Mouse (Mus musculus): ENCODE results near the gene Vma21. TPM values are rescaled to one million over a fixed set of nuclear protein-coding genes. Genes with fewer than 3 reads are reported as not detected.

Gene Vma21
- total RNA-seq (2014; rRNA removed) (15.0 and 26.1 TPM in 2 replicates), polyA plus RNA-seq (2015; fragmentation: Nextera tagmentation; extraction: Ambion mirVana) (71.1 and 73.2 TPM in 2 replicates)

DNA sequence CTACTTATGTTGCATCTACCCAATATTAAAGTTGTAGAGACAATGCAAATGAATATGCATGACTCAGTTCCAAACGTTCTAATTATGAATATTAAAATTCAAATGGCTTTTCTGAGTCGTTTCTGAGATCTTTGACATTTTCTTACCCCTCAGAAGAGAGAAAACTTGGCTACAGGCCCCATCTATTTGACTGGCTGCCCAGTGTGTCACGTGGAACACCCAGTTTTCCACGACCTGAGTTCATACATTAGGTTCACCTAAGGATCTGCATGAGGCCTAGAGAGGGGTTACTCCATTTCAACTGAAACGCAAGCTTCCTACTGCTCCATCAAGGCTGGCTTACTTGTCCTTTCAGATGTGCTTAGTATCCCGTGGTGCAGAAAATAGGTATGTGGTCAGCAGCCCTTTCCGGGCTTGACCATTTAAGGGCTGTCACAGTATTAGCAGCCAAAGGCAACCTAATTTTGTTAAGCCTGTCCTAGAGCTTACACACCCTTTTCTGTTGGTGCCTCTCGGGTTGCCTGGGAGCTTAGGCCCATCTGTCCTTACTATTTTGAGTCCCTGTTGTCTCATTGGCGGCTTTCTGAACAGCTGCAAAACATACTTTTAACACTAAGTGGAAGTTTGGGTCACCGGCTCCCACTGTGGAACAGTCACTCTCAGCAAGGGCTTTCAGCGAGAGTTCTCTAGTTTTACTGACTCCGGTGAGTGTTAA lies at the start of gene Vma21:
Vma21 (plus strand) TSS at position 294 of the 715 bp plus-strand sequence.
- Histone ChIP-seq H3K4me3 (ENCODE audit: low read length) (peak within 1 kb of the TSS; percentile 63), H3K9me3 (ENCODE audit: low read length) (no peaks in the 10 kb centered on the region), H3K4me2 (ENCODE audit: low read depth, low read length) (peak within 1 kb of the TSS; percentile 55), H3K27ac (peak within 1 kb of the TSS; percentile 81), H3K4me1 (ENCODE audit: insufficient read depth, low read length) (no peaks in the 10 kb centered on the region), H3K36me3 (ENCODE audit: insufficient read depth, low read length) (no peaks in the 10 kb centered on the region), H3K9ac (replicated peaks; ENCODE audit: low read length) (peak within 1 kb of the TSS; percentile 61), H3K27me3 (ENCODE audit: insufficient read depth, low read length) (no peaks in the 10 kb centered on the region)
- peak; percentile 13 for DNase-seq (ENCODE audit: low spot score)
- ATAC-seq: peak; percentile 38
- no peak for TF ChIP-seq CTCF (IDR thresholded peaks at IDR 0.05; ENCODE audit: low read depth)
- WGBS: 35% methylated on average over 12 of the region's 12 CpGs

DNA sequence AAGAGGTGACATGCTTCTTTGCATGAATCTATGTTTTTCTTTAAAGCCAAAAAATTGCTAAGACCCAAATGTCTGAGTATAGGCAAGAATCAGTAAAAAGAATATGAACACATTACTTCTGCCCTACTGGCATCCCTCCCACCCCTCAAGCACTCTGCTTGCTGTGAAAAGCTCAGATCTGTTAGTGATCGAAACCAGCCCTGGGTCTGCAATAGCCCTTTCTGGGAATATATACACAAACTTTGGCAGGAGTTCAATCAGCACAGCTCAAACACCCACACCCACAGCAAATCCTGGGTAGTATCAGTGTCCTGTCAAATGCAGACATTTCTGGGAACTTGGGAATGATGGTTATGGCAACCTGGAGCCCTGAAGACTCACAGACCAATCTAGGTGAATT lies 47.8 kb upstream of the Vma21 start:
- WGBS: 71% methylated on average over 1 of the region's 1 CpGs

GRCm38 (mm10) chrX:71791106-71791505 lies 24.6 kb upstream of the Vma21 start:
- Histone ChIP-seq H3K9me3 (ENCODE audit: low read length) (no peaks in the 10 kb centered on the region), H3K27ac (no peak overlapping the region), H3K4me1 (ENCODE audit: insufficient read depth, low read length) (no peaks in the 10 kb centered on the region), H3K9ac (replicated peaks; ENCODE audit: low read length) (no peak overlapping the region), H3K36me3 (ENCODE audit: insufficient read depth, low read length) (no peaks in the 10 kb centered on the region), H3K4me2 (ENCODE audit: low read depth, low read length) (no peak overlapping the region), H3K4me3 (ENCODE audit: low read length) (no peak overlapping the region), H3K27me3 (ENCODE audit: insufficient read depth, low read length) (no peaks in the 10 kb centered on the region)
- TF ChIP-seq CTCF (IDR thresholded peaks at IDR 0.05; ENCODE audit: low read depth): peak; percentile 39; the same call in 1 of the 2 replicates
- ATAC-seq: no peak
- 23% methylated on average over 4 of the region's 4 CpGs for WGBS
- DNase-seq (ENCODE audit: low spot score): peak; percentile 2

More for the DNA sequence above, 47.8 kb upstream of the Vma21 start:
- ATAC-seq: no peak
- Histone ChIP-seq H3K27me3 (ENCODE audit: insufficient read depth, low read length) (no peaks in the 10 kb centered on the region), H3K4me2 (ENCODE audit: low read depth, low read length) (no peak overlapping the region), H3K4me1 (ENCODE audit: insufficient read depth, low read length) (no peaks in the 10 kb centered on the region), H3K36me3 (ENCODE audit: insufficient read depth, low read length) (no peaks in the 10 kb centered on the region), H3K4me3 (ENCODE audit: low read length) (no peak overlapping the region), H3K9ac (replicated peaks; ENCODE audit: low read length) (no peak overlapping the region), H3K9me3 (ENCODE audit: low read length) (no peaks in the 10 kb centered on the region), H3K27ac (no peak overlapping the region)
- no peak for TF ChIP-seq CTCF (IDR thresholded peaks at IDR 0.05; ENCODE audit: low read depth)
- no peak for DNase-seq (ENCODE audit: low spot score)

DNA sequence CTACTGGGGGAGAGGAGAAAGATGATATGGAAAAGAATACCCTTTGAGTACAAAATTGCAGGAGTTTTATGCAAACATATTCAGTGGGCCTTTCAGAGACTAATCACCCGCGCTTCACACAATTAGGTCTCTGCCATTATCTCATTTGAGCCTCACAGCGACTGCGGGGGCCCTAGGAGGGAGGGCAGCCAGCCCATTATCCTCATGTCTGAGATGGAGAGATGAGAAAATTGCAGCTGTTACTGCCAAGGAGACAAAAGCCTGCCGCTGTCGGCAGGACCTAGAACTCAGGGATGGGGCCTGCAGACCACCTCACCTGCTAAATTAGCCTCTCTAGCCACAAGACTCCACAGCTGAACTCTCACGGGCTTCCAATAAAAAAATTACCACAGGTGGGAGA lies 18.0 kb upstream of the Vma21 start:
- no peak overlapping the region for H3K4me2 ChIP-seq (ENCODE audit: low read depth, low read length)
- TF ChIP-seq CTCF (IDR thresholded peaks at IDR 0.05; ENCODE audit: low read depth): no peak
- ATAC-seq (no peak), DNase-seq (ENCODE audit: low spot score) (no peak)
- 38% methylated on average over 7 of the region's 7 CpGs for WGBS
- H3K27ac ChIP-seq: no peak overlapping the region
- H3K27me3 ChIP-seq (ENCODE audit: insufficient read depth, low read length): no peaks in the 10 kb centered on the region
- no peak overlapping the region for H3K9ac ChIP-seq (replicated peaks; ENCODE audit: low read length)
- H3K4me1 ChIP-seq (ENCODE audit: insufficient read depth, low read length): no peaks in the 10 kb centered on the region
- H3K4me3 ChIP-seq (ENCODE audit: low read length): no peak overlapping the region
- H3K36me3 ChIP-seq (ENCODE audit: insufficient read depth, low read length): no peaks in the 10 kb centered on the region
- no peaks in the 10 kb centered on the region for H3K9me3 ChIP-seq (ENCODE audit: low read length)

GRCm38 (mm10) chrX:71798883-71799282 lies 16.8 kb upstream of the Vma21 start:
- H3K4me1 ChIP-seq (ENCODE audit: insufficient read depth, low read length): no peaks in the 10 kb centered on the region
- WGBS: 62% methylated on average over 5 of the region's 5 CpGs
- TF ChIP-seq CTCF (IDR thresholded peaks at IDR 0.05; ENCODE audit: low read depth): no peak
- H3K4me2 ChIP-seq (ENCODE audit: low read depth, low read length): no peak overlapping the region
- no peak overlapping the region for H3K27ac ChIP-seq
- DNase-seq (ENCODE audit: low spot score) (no peak), ATAC-seq (no peak)
- H3K9me3 ChIP-seq (ENCODE audit: low read length): no peaks in the 10 kb centered on the region
- H3K27me3 ChIP-seq (ENCODE audit: insufficient read depth, low read length): no peaks in the 10 kb centered on the region
- H3K9ac ChIP-seq (replicated peaks; ENCODE audit: low read length): no peak overlapping the region
- no peaks in the 10 kb centered on the region for H3K36me3 ChIP-seq (ENCODE audit: insufficient read depth, low read length)
- H3K4me3 ChIP-seq (ENCODE audit: low read length): no peak overlapping the region

- Histone ChIP-seq H3K4me2 (ENCODE audit: low read depth, low read length) (no peak overlapping the region), H3K36me3 (ENCODE audit: insufficient read depth, low read length) (no peaks in the 10 kb centered on the region), H3K9me3 (ENCODE audit: low read length) (no peaks in the 10 kb centered on the region), H3K4me1 (ENCODE audit: insufficient read depth, low read length) (no peaks in the 10 kb centered on the region), H3K27ac (no peak overlapping the region), H3K27me3 (ENCODE audit: insufficient read depth, low read length) (no peaks in the 10 kb centered on the region), H3K4me3 (ENCODE audit: low read length) (no peak overlapping the region), H3K9ac (replicated peaks; ENCODE audit: low read length) (no peak overlapping the region)
- no peak for TF ChIP-seq CTCF (IDR thresholded peaks at IDR 0.05; ENCODE audit: low read depth)
- ATAC-seq (no peak), DNase-seq (ENCODE audit: low spot score) (no peak)
- 63% methylated on average over 5 of the region's 5 CpGs for WGBS
Measured at GRCm38 (mm10) chrX:71811966-71812835, 3.5 kb upstream of the Vma21 start.
